Mouse (Mus musculus) spleen, adult 2 months (tissue): ENCODE results near the gene Rgs3. TPM values are rescaled to one million over a fixed set of nuclear protein-coding genes. Genes with fewer than 3 reads are reported as not detected.

ENCODE experiments used
- DNase-seq, 2 experiments: peaks; one replicate each; pipeline versions ENCODE4 v3.0.0 to v3.0.0-alpha.2; 2012 to 2021; ENCODE audit warnings: low spot score in 2 of 2, low read depth in 1 of 2
- H3K27ac ChIP-seq: fragments of 200-500 bp; 2 replicates; pipeline ENCODE4 v1.5.1; 2012; ENCODE audit warnings: low read length, inconsistent platforms; ENCODE audit not compliant: insufficient read depth
- H3K27me3 ChIP-seq: fragments of 200-500 bp; 2 replicates; pipeline ENCODE4 v1.6.1; 2012; ENCODE audit warnings: mild to moderate bottlenecking, moderate library complexity, low read length, inconsistent platforms; ENCODE audit not compliant: control insufficient read depth, insufficient read depth
- H3K36me3 ChIP-seq: fragments of 200-500 bp; 2 replicates; pipeline ENCODE4 v1.6.1; 2012; ENCODE audit warnings: mild to moderate bottlenecking, low read length, inconsistent platforms; ENCODE audit not compliant: control insufficient read depth, insufficient read depth
- H3K4me1 ChIP-seq: fragments of 200-500 bp; 2 replicates; pipeline ENCODE4 v1.6.1; 2011; ENCODE audit warnings: inconsistent platforms; ENCODE audit not compliant: control insufficient read depth, insufficient read depth, insufficient read length
- H3K4me3 ChIP-seq: fragments of 200-500 bp; 2 replicates; pipeline ENCODE4 v1.5.1; 2011; ENCODE audit warnings: mild to moderate bottlenecking, inconsistent platforms; ENCODE audit not compliant: insufficient read depth, insufficient read length; ENCODE audit errors: extremely low read depth
- CTCF ChIP-seq: fragments of 200-500 bp; IDR thresholded peaks from 2 replicates; pipeline ENCODE4 v1.5.1; 2011; ENCODE audit warnings: mild to moderate bottlenecking, inconsistent platforms; ENCODE audit not compliant: insufficient read depth, insufficient read length, insufficient replicate concordance; ENCODE audit errors: extremely low read depth
- POLR2A ChIP-seq: fragments of 200-500 bp; IDR thresholded peaks from 2 replicates; pipeline ENCODE4 v1.6.1; 2011; ENCODE audit warnings: low read depth, low read length, inconsistent platforms
- WGBS: fragments of 180-500 bp; shearing (Covaris S2); methylation state at CpG from one replicate; pipeline ENCODE4 v1.1.7; 2018; 5-methylcytosine and 5-hydroxymethylcytosine counted together
- polyA plus RNA-seq: library from polyadenylated mRNA; depleted of rRNA; stranded (reverse); fragments of >200 nt; gene quantifications from 2 replicates; pipeline ENCODE4 v1.2.3, GENCODE M21; 2012

Gene Rgs3
- polyA plus RNA-seq, 1 experiment = 51.7 TPM

GRCm38 (mm10) chr4:62727541-62728303, 168.1 kb downstream of the Rgs3 start:
- no peak for DNase-seq
- Histone ChIP-seq H3K4me3 (no peak overlapping the region), H3K4me1 (no peaks in the 10 kb centered on the region; the same call in 1 of the 2 replicates), H3K36me3 (no peaks in the 10 kb centered on the region), H3K27ac (no peak overlapping the region), H3K27me3 (no peaks in the 10 kb centered on the region)
- TF ChIP-seq CTCF = no peak
- no peak for TF ChIP-seq POLR2A
- 91% methylated on average over 20 of the region's 20 CpGs for WGBS

- TF ChIP-seq CTCF (no peak), POLR2A (no peak)
- WGBS = 90% methylated on average over 6 of the region's 6 CpGs
- no peaks in the 10 kb centered on the region for H3K27me3 ChIP-seq
- no peak overlapping the region for H3K4me3 ChIP-seq
- no peak for DNase-seq
- H3K36me3 ChIP-seq = no peaks in the 10 kb centered on the region
- H3K4me1 ChIP-seq = no peaks in the 10 kb centered on the region; the same call in 1 of the 2 replicates
- no peak overlapping the region for H3K27ac ChIP-seq
These were observed 168.8 kb downstream of the Rgs3 start for GRCm38 (mm10) chr4:62728471-62728870.

DNA sequence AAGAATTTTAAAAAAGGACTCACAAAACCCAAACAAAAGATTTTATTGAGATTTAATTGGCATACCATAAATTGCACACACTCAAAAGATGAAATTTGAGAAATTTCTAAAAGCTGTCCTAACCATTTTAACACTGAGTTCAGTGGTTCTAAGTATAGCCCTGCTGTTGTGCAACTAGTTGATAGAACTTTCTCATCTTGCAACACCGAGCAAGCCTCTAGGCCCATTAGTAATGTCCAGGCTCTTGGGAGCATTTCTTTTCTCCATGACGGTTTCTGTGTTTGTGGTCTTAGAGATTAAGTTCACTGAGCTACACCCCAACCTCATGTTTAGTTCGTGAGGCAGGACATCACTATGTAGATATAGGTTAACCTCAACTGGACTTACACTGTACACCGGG, 169.5 kb downstream of the Rgs3 start:
- Histone ChIP-seq H3K27ac (no peak overlapping the region), H3K27me3 (no peaks in the 10 kb centered on the region)
- DNase-seq = no peak

DNA sequence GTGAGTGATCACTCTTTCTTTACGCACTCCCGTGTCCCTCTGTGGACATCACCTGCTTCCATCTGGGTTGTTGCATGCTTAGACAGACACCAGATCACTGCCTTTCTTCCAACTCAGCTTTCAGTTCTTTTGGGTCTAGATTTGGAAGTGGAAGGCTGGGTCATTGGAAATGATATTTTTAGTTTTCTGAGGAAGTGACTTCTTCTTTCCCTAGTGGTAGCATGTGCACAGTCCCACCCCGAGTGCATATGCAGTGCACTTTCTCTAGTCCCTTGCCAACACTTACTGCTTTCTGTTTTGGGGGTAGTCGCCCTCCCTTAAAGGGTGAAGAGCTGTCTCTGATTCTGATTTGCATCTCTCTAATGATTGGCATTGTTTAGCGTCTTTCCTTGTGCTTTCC, 170.3 kb downstream of the Rgs3 start:
- 54% methylated on average over 5 of the region's 5 CpGs for WGBS
- TF ChIP-seq CTCF (no peak), POLR2A (no peak)
- Histone ChIP-seq H3K27me3 (no peaks in the 10 kb centered on the region), H3K36me3 (no peaks in the 10 kb centered on the region), H3K27ac (no peak overlapping the region; the same call in 1 of the 2 replicates), H3K4me1 (no peaks in the 10 kb centered on the region; the same call in 1 of the 2 replicates), H3K4me3 (no peak overlapping the region)
- DNase-seq = no peak

More for the DNA sequence above, 169.5 kb downstream of the Rgs3 start:
- Histone ChIP-seq H3K4me1 (no peaks in the 10 kb centered on the region; the same call in 1 of the 2 replicates), H3K4me3 (no peak overlapping the region), H3K36me3 (no peaks in the 10 kb centered on the region)
- TF ChIP-seq CTCF (no peak), POLR2A (no peak)
- WGBS = 74% methylated on average over 4 of the region's 4 CpGs

GRCm38 (mm10) chr4:62730861-62731260, 171.2 kb downstream of the Rgs3 start:
- WGBS = 92% methylated on average over 3 of the region's 3 CpGs
- no peaks in the 10 kb centered on the region for H3K27me3 ChIP-seq
- H3K27ac ChIP-seq = no peak overlapping the region
- H3K36me3 ChIP-seq = no peaks in the 10 kb centered on the region
- no peak for DNase-seq
- no peak overlapping the region for H3K4me3 ChIP-seq
- no peaks in the 10 kb centered on the region; the same call in 1 of the 2 replicates for H3K4me1 ChIP-seq
- no peak for TF ChIP-seq CTCF
- TF ChIP-seq POLR2A = no peak

- no peak for DNase-seq
- H3K4me3 ChIP-seq = no peak overlapping the region
- no peaks in the 10 kb centered on the region; the same call in 1 of the 2 replicates for H3K4me1 ChIP-seq
- no peaks in the 10 kb centered on the region for H3K27me3 ChIP-seq
- H3K36me3 ChIP-seq = no peaks in the 10 kb centered on the region
- TF ChIP-seq POLR2A (no peak), CTCF (no peak)
- no peak overlapping the region; the same call in 1 of the 2 replicates for H3K27ac ChIP-seq
- WGBS = 85% methylated on average over 6 of the region's 6 CpGs
These were observed 171.9 kb downstream of the Rgs3 start for GRCm38 (mm10) chr4:62731531-62732063.

DNA sequence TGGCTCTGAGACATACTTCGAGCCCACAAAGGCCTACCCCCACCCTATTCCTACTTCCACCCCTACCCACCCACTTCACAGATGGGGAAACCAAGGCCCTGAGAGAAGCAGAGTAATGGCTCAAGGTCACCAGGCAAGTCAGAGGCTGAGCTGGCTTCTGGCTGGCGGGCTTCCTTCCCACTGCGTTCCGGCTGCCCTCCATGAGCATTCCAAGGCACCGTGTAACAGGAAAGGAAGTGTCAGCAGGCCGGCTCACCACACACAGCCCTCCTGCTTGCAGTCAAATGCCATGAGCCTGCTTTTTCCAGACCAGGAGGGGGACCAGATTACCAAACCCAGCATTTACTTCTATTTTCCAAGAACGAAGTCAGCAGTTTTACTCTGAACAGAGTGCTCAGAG, 172.4 kb downstream of the Rgs3 start:
- Histone ChIP-seq H3K27me3 (no peaks in the 10 kb centered on the region), H3K36me3 (no peaks in the 10 kb centered on the region), H3K4me3 (no peak overlapping the region), H3K27ac (no peak overlapping the region), H3K4me1 (peaks cover 3% of the 10 kb centered on the region; the same call in 1 of the 2 replicates)
- TF ChIP-seq CTCF (no peak), POLR2A (no peak)
- 88% methylated on average over 7 of the region's 7 CpGs for WGBS
- DNase-seq = no peak
